Mouse (Mus musculus): ENCODE measurements at regions not wholly inside any gene's neighbourhood (a gene's known extent, or its start where the extent isn't known, plus 50 kb on each side); places are given as distances from the start of the nearest gene placed in this dataset.

DNA sequence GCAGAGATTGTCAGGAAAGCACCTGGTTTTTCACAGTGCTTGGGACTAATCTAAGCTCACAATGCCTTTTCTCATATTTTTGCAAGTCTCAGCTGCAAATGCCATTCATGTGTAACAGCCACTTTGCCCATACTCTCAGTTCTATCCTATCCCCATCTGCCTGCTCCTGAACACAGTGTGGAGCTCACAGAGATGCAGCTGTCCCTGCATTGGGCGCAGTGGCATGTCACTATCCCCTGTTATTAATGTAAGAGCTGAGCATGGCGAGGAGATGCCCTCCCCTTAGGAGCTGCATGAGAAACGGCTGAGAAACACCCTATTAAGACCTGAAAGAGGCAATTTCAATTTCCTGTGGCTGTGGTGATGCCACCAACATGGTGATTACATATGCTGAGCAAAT, 1341.1 kb downstream of the Gsdmc2 start:
- peaks cover 10 to 27% of the 10 kb centered on the region in 2 experiments for H3K4me1 ChIP-seq (ENCODE audit: control insufficient read depth in 1 of 2, insufficient read depth in 2 of 2)
- in situ Hi-C loops (cut with MboI; ENCODE audit: low pct_ligation_motif_present, low pct_unique_long_range_greater_than_20kb, low sequenced_read_pairs) = no loop called here
- dilution Hi-C loops (cut with MboI; ENCODE audit: extremely low pct_ligation_motif_present, extremely low pct_unique_long_range_greater_than_20kb, low sequenced_read_pairs) = no loop called here

DNA sequence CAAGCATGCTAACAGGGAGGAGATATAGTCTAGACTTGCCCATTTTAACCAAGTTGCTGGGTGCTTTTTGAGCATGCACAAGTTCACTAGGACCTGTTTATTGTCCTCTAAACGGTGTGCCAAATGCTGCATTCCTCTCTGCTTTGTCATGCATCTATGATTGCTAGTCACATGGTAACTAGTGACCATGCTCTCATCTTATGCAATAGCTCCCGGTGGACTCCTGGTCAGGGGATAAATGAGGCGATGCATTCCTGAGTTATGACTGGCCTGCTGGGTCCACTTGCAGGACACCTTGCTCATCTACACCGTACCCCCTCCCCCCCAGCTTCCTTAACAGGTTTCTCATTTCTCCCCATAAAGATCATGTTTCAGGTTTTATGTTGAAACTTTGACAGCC, 1344.0 kb downstream of the Gsdmc2 start:
- Histone ChIP-seq H3K9ac (ENCODE audit: insufficient read depth, low read depth) (no peak overlapping the region), H3K4me3 (replicated peaks in 1 of 3; ENCODE audit: low read depth in 2 of 3, low read length in 2 of 3, poor library complexity in 1 of 3) (no peak overlapping the region), H3K27me3 (replicated peaks) (no peaks in the 10 kb centered on the region), H3K9me3 (replicated peaks; ENCODE audit: low read length) (no peaks in the 10 kb centered on the region), H3K4me2 (ENCODE audit: insufficient read depth, low read depth, poor library complexity, severe bottlenecking) (no peak overlapping the region), H3K27ac (ENCODE audit: insufficient read depth, low read depth) (no peak overlapping the region), H3K36me3 (replicated peaks in 1 of 2; ENCODE audit: control insufficient read depth in 1 of 2, insufficient read depth in 1 of 2, low read length in 1 of 2) (no peaks in the 10 kb centered on the region), H3K4me1 (ENCODE audit: control insufficient read depth in 1 of 2, insufficient read depth in 2 of 2) (peaks cover 10 to 25% of the 10 kb centered on the region in 2 experiments), H3K79me2 (replicated peaks; ENCODE audit: control insufficient read depth, extremely low read depth, insufficient read depth, poor library complexity, severe bottlenecking) (no peaks in the 10 kb centered on the region)
- in situ Hi-C loops (cut with MboI; ENCODE audit: low pct_ligation_motif_present, low pct_unique_long_range_greater_than_20kb, low sequenced_read_pairs) = no loop called here
- no peak for TF ChIP-seq IRF4 (IDR thresholded peaks at IDR 0.05; ENCODE audit: low read depth, low read length)
- TF ChIP-seq ZC3H11A (IDR thresholded peaks at IDR 0.05; ENCODE audit: low read depth, low read length) = no peak
- no peak for TF ChIP-seq MAZ (IDR thresholded peaks at IDR 0.05; ENCODE audit: low read depth, low read length)
- no peak for TF ChIP-seq EP300 (IDR thresholded peaks at IDR 0.05; ENCODE audit: low read length)
- TF ChIP-seq CTCF (conservative IDR thresholded peaks at IDR 0.05 in 1 of 2, IDR thresholded peaks at IDR 0.05 in 1 of 2; ENCODE audit: low read depth in 2 of 2, low read length in 2 of 2) = no peak
- TF ChIP-seq MAFK (IDR thresholded peaks at IDR 0.05; ENCODE audit: insufficient replicate concordance, low read length) = no peak
- TF ChIP-seq POLR2AphosphoS2 (IDR thresholded peaks at IDR 0.05; ENCODE audit: low read depth, low read length) = no peak
- dilution Hi-C loops (cut with MboI; ENCODE audit: extremely low pct_ligation_motif_present, extremely low pct_unique_long_range_greater_than_20kb, low sequenced_read_pairs) = no loop called here
- no peak for DNase-seq (ENCODE audit: extremely low read depth)

More for the DNA sequence above, 1341.1 kb downstream of the Gsdmc2 start:
- Histone ChIP-seq H3K9me3 (replicated peaks; ENCODE audit: low read length) (no peaks in the 10 kb centered on the region), H3K27me3 (replicated peaks) (no peaks in the 10 kb centered on the region), H3K4me2 (ENCODE audit: insufficient read depth, low read depth, poor library complexity, severe bottlenecking) (no peak overlapping the region), H3K27ac (ENCODE audit: insufficient read depth, low read depth) (no peak overlapping the region), H3K36me3 (replicated peaks in 1 of 2; ENCODE audit: control insufficient read depth in 1 of 2, insufficient read depth in 1 of 2, low read length in 1 of 2) (no peaks in the 10 kb centered on the region), H3K9ac (ENCODE audit: insufficient read depth, low read depth) (no peak overlapping the region), H3K79me2 (replicated peaks; ENCODE audit: control insufficient read depth, extremely low read depth, insufficient read depth, poor library complexity, severe bottlenecking) (no peaks in the 10 kb centered on the region), H3K4me3 (replicated peaks in 1 of 3; ENCODE audit: low read depth in 2 of 3, low read length in 2 of 3, poor library complexity in 1 of 3) (no peak overlapping the region)
- no peak for DNase-seq (ENCODE audit: extremely low read depth)
- TF ChIP-seq TBP (conservative IDR thresholded peaks at IDR 0.05; ENCODE audit: low read depth, low read length) (no peak), JUND (conservative IDR thresholded peaks at IDR 0.05; ENCODE audit: low read depth, low read length) (no peak), ZC3H11A (IDR thresholded peaks at IDR 0.05; ENCODE audit: low read depth, low read length) (no peak), MAFK (IDR thresholded peaks at IDR 0.05; ENCODE audit: insufficient replicate concordance, low read length) (no peak), MYC (IDR thresholded peaks at IDR 0.05; ENCODE audit: low read depth, low read length) (no peak), UBTF (IDR thresholded peaks at IDR 0.05; ENCODE audit: low read depth, low read length) (no peak), CHD1 (IDR thresholded peaks at IDR 0.05; ENCODE audit: low read depth, low read length) (no peak), MEF2A (IDR thresholded peaks at IDR 0.05; ENCODE audit: borderline replicate concordance, low read depth, low read length) (no peak)

DNA sequence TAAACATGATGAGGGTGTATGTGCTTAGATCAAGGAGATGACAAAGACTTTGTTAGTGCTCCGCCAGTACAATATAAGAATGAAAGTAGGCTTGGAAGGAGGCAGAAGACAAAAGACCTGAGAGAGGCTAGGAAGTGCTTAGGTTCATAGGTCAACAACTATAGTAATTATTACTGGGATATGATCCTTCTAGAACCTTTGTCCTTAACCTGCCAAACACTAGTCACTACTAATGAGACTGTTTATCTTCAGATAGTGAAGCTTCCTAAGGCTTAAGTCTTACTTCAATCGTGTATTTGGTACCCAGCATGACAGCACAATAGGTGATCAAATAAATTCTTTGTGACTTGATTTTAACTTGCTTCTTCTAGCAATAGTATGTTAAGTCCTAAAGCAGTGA, 1344.5 kb downstream of the Gsdmc2 start:
- no peak for DNase-seq (ENCODE audit: extremely low read depth)
- Histone ChIP-seq H3K4me3 (replicated peaks in 1 of 3; ENCODE audit: low read depth in 2 of 3, low read length in 2 of 3, poor library complexity in 1 of 3) (no peak overlapping the region), H3K9ac (ENCODE audit: insufficient read depth, low read depth) (no peak overlapping the region), H3K4me2 (ENCODE audit: insufficient read depth, low read depth, poor library complexity, severe bottlenecking) (no peak overlapping the region), H3K9me3 (replicated peaks; ENCODE audit: low read length) (no peaks in the 10 kb centered on the region), H3K36me3 (replicated peaks in 1 of 2; ENCODE audit: control insufficient read depth in 1 of 2, insufficient read depth in 1 of 2, low read length in 1 of 2) (no peaks in the 10 kb centered on the region), H3K27ac (ENCODE audit: insufficient read depth, low read depth) (no peak overlapping the region), H3K4me1 (ENCODE audit: control insufficient read depth in 1 of 2, insufficient read depth in 2 of 2) (peaks cover 10 to 25% of the 10 kb centered on the region in 2 experiments), H3K27me3 (replicated peaks) (no peaks in the 10 kb centered on the region), H3K79me2 (replicated peaks; ENCODE audit: control insufficient read depth, extremely low read depth, insufficient read depth, poor library complexity, severe bottlenecking) (no peaks in the 10 kb centered on the region)
- in situ Hi-C loops (cut with MboI; ENCODE audit: low pct_ligation_motif_present, low pct_unique_long_range_greater_than_20kb, low sequenced_read_pairs) (no loop called here), dilution Hi-C loops (cut with MboI; ENCODE audit: extremely low pct_ligation_motif_present, extremely low pct_unique_long_range_greater_than_20kb, low sequenced_read_pairs) (no loop called here)
- TF ChIP-seq RCOR1 (conservative IDR thresholded peaks at IDR 0.05; ENCODE audit: low read depth, low read length) = no peak
- no peak for TF ChIP-seq EP300 (IDR thresholded peaks at IDR 0.05; ENCODE audit: low read length)
- no peak for TF ChIP-seq MXI1 (IDR thresholded peaks at IDR 0.05; ENCODE audit: low read depth, low read length)
- TF ChIP-seq E2F4 (IDR thresholded peaks at IDR 0.05; ENCODE audit: insufficient replicate concordance, low read depth, low read length) = no peak
- no peak for TF ChIP-seq MYC (IDR thresholded peaks at IDR 0.05; ENCODE audit: low read depth, low read length)
